Mouse (Mus musculus): Measurements from ENCODE around the gene Dhps.

The Dhps gene

DNA sequence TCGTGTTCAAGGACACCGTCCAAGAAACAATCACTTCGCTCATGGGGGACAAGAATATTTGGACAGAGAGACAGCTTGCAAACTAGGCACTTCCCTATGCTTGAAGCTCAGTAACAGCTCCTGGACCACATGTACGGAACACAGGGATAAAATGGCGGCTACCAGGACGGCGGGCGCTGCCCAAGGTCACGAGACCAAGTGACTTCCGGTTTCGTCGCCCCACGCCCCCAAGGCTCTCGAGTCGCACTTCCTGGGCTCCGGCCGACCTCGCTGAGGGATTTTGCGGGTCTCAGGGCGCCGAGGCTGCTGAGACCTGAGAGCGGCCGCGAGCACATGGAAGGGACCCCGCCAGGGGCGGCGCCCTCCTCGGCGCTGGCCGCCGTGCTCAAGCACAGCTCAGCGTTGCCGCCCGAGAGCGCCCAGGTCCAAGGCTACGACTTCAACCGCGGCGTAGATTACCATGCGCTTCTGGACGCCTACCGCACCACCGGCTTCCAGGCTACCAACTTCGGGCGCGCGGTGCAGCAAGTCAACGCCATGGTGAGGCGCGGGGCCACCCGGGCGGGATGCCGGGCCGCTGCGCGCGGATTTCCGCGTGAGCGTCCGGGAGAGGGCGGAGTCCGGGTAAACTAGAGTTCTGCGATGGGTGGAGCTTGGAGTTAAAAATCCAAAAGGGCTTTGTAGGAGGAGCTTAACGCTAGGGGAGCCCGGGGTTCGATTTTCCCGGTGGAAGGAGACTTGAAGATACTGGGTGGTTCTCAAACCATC lies at the start of gene Dhps:
Gene Dhps, plus strand, starts transcription at position 244 of the 768 bp plus-strand sequence.
- peak; percentile 96 for DNase-seq (ENCODE audit: low read depth, low spot score)

DNA sequence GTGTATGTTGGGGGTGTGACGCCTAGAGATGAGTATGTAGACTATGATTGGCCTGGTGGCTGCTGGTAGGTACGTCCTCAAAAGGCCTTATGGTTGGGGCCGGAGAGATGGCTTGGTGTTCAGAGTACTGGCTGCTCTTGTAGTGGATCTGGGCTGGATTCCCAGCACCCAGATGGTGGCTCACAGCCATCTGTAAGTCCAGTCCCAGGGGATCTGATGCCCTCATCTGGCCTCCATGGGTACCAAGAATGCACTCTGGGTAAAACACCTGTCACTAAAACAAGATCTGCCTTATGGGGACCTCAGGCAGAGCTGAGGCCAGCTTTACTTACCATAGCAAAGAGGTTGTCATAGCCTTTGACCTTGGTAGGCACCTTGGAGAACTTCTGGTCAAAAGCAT lies 47.7 kb upstream of the Dhps start:
- DNase-seq (ENCODE audit: low read depth, low spot score), result no peak

DNA sequence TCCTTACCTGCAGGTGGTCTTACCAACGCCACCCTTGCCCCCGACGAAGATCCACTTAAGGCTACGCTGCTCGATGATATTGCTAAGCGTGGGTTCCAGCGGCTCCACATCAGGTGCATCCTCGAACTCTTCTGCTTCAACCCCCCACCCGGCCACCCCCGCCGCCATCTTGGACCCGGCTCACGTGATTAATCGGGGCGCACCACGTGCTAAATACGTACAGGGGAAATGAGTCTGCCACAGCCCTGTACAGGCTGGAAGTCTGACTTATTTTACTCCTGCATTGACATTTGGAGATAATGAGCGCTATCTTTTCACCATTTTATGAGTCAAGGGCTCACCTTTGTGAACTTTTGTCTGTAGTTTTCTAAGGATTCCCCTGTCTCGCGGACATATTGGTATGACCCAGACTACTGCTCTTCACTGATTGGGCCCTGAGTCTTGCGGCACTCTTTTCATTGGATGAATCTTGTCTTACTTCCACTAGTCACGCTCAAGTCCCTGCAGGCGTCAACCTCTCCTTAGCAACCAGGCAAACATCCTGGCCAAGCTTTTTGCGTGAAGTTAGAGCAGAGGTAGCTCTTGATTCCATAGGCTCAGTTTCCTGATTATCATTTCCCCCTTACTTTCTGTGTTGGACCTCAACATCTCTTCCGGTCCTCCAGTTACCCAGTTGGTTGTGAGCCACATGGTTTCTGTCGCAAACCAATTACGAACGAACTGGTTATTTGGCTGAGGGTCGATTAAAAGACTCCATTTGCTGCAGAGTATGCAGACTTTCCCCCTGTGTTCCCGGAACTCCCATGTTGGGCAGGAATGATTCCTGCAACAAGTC lies 46.2 kb upstream of the Dhps start, which contains the start of gene Asna1:
Gene Asna1, minus strand, starts transcription at position 184 of the 835 bp plus-strand sequence.
- DNase-seq (ENCODE audit: low read depth, low spot score), result peak; percentile 99

DNA sequence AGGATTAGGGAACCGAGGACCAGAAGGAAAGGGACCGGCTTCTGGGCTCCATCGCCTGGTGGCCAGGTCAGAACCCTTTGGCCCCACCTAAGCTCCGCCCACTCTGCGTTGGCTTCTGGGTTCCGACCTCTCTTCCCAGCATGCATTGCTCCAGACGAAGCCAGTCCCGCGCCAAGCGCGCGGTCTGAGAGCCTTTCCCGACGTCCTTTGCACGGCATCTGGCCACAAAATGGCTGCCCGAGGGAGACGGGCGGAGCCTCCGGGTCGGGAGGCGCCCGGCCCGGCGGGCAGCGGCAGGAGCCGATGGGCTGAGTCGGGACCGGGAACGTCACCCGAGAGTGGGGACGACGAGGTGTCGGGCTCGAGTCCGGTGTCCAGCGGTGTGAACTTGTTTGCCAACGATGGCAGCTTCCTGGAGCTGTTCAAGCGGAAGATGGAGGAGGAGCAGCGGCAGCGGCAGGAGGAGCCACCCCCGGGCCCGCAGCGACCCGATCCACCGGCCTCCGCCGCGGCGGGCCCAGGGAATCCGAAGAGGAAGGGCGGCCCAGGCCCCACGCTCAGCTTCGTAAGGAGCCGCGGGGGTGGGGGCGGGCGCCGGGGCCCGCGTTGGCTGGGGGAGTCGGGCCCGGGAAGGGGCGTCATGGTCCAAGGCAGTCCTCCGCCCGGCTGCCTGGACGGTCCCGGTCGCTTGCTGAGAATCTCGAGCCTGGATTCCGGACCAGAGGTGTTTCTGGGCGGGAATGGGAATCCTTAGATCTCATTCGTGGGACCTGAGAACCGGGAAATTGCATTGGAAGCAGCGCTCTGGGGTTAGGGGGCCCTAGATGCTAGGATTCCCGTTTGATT lies 44.7 kb upstream of the Dhps start, which contains the start of gene Trir:
Gene Trir, plus strand, starts transcription at position 154 of the 846 bp plus-strand sequence.
- peak; percentile 99 for DNase-seq (ENCODE audit: low read depth, low spot score)

DNA sequence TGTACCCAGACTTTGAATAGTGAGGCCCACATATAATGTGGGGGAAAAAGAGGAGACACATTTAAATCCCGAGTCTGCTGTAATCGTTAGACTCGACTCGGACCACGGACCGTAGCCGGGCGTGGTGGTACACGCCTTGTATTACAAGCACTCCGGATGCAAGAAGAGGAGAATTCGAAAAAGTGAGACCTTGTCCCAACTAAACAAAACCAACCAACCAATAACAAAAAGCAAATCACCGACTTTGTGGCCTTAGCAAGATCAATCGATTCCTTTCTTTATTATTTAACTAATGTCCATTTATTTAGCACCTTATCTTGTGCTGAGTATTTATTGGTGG lies 44.1 kb upstream of the Dhps start:
- DNase-seq (ENCODE audit: low read depth, low spot score), result peak; percentile 48

DNA sequence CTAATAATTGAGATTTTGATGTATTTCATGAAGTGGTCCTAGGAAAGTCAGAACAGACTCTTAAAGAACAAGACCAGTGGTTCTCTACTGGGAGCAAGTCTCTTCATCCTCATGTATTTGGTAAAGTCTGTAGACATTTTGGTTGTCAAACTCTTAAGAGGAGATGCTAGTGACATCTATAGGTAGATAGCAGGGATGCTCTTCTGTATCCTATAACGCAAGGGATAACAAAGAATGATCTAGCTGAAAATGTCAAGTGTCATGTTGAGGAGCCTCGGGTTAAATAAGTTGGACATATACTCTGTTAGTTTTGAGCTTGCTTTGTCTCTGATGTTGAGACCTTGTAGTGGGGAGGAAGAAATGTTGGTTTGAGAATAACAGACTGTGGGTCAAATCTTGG lies 43.6 kb upstream of the Dhps start:
- peak; percentile 52 for DNase-seq (ENCODE audit: low read depth, low spot score)

DNA sequence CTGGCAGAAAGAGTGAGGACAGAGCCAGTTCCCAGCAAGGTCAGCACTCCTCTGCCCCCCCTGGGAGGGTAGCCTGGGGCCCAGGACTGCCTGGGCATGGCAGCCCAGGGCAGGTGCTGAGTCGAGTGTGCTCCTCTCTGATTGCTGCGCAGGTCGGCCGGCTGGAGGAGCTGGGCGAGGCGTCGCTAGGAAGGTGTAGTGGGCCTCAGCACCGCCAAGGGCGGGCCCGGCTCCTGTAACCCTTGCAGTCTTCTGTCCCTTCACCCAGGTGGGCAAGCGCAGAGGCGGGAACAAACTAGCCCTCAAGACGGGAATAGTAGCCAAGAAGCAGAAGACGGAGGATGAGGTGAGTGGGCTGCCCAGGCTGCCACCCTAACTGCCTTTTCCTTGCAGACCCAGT lies 42.3 kb upstream of the Dhps start:
- no peak for DNase-seq (ENCODE audit: low read depth, low spot score)

DNA sequence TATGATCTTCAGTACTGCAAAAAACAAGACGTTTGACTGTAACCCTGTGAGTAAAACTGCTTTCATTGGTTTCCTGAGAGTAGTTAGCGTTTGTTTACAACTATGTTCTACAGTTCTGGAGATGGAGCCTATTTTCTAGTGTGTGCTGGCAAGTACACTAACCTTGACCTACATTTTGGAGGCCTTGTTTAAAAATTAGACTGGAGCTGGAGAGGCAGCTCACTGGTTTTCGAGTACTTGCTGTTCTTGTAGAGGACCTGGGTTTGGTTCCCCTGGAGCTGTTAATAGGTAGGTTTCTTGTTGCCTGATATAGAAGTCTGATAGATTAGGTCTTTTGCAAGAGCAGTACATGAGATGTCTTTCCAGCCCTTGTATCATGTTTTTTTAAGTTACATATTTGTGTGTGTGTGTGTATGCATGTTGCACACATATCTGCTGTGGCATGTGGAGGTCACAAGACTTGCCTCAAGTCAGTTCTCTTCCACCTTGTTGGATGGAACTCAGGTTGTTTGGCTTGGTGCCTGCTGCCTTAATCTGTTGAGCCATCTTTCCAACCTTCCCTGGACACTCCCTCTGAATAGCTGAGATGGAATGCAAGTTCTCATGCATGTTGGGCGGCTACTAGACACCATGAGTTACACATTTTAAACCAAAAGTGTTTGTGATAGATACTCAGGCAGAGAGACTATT lies 38.8 kb upstream of the Dhps start:
- DNase-seq (ENCODE audit: low read depth, low spot score), result peak; percentile 50

DNA sequence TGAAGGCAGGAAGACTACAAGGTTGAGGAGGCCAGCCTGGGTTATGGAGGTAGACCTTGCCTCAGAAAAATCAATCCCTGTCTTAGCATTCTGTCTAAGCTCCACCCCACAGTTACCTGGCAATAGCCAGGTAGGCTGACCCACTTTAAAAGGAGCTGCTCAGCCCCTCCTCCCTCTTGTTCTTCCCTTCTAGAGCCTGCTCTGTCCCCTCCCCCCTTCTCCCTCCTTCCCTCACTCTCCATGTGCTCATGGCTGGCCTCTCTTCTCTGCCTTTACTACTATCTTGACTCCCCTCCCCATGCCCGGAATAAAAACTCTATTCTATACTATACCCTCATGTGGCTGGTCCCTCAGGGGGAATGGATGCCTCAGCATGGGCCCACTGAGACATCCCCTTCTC lies 37.7 kb upstream of the Dhps start:
- DNase-seq (ENCODE audit: low read depth, low spot score), result no peak

DNA sequence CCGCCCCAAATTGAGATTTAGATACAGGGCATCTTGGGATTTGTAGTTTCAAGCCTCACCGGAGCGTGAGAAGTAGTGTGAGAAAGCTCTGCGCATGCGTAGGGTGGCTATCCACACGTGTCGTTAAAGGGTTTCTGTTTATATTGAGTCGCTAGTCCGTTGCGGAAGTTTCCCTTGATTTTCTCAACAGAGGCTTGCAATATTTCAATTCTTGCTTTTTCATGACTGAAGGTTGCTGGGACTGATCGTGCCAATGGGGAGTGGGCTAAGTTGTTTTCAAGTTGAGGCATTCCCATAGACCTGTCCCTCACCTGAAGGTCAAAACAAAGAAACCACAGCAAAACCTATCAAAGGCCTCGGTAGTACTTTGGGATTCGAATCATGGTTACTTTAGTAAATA lies 36.8 kb upstream of the Dhps start:
- DNase-seq (ENCODE audit: low read depth, low spot score), result no peak

DNA sequence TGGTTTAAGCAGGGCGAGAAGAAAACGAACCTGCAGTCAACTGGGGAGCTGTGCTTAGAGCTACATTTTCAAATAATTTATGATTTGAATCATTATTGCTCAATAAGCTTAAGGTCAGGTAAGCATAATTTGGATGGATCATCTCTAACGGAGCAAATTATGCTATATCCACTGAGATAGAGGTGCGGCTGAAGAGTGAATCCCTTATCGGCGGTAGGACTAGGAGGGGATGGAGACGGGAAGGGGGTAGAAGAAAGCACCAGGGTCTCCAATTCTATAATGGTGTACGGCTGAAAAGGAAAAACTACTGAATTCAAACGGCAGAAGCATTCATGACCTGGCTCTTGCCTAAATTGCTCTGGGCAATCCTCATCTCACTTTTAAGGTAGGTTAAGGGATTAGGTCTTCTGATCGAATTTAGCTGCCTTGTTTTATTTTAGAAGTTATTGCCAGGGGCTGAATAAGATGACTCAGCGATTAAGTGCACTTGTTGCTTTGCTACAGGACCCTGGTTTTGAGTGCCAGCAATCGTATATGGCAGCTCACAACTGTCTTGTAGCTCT lies 36.3 kb upstream of the Dhps start:
- no peak for DNase-seq (ENCODE audit: low read depth, low spot score)

DNA sequence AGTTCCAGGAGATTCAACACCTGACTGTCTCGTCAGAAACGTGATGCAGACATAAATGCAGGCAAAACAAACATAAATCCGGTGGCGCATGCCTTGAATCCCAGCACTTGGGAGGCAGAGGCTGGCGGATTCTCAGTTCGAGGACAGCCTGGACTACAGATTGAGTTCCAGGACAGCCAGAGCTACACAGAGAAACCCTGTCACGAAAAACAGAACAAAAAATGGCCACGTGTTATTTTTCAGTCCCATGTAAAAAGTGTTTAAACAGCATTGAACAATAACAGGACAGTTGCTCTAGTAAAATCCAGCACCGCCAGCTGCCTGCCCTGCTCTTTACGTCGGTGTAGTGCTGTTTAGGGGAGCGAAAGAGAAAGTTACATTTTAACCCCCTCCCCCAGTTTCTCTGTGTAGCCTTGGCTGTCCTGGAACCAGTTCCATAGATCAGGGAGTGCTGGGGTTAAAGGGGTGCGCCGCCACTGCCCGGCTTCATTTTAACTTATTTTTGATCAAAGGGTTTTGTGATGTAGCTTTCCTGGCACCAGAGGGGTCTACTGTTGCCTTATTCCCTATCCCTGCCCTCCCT lies 35.7 kb upstream of the Dhps start:
- peak; percentile 74 for DNase-seq (ENCODE audit: low read depth, low spot score)

DNA sequence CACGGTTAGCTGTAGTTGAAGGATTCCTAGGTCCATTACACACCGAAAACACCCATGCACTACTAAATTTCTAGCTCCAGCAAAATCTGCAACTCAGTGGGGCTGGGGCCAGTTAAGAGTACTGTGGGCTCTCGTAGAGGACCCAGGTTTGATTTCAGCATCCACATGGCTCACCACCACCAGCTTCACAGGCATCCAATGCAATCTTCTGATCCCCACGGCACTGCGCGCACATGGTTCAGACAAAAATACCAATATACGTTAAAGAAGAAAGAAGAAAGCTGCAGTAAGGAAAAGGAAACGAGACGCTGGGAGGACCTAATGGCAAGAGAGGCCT lies 35.2 kb upstream of the Dhps start:
- no peak for DNase-seq (ENCODE audit: low read depth, low spot score)

DNA sequence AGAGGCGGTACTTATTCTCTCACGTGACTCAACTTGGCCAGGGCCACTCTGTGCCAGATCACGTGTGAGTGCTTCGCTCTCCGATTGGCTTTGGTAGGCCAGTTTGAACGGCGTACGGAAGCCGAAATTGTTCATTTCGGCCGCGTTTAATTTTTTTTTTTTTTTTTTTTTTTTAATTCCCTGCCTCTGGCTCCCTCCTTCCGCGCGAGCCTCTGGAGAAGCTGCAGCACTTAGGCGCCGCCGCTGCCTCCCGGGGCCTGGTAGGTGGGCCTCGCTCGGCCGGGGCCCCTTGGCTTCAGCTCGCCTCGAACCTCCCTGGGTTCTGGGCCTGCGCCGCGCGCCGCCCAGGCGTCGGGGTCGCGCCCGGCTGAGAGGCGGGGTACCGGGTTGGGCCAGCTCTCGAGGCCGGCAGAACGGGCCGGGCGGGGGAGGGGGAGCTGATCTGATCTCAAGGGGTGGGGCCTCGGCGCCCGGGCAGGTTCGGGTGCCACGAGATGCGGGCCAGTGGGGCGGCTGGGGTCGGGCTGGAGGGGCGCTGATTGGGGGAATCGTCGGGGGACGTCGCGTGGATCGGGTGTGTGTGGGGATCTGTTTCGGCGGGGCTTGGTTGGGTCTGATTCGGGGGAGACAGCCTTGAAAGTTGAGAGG lies 34.7 kb upstream of the Dhps start, which contains the start of gene Tnpo2:
Gene Tnpo2, plus strand, starts transcription at position 198 of the 648 bp plus-strand sequence.
- DNase-seq (ENCODE audit: low read depth, low spot score), result peak; percentile 100

DNA sequence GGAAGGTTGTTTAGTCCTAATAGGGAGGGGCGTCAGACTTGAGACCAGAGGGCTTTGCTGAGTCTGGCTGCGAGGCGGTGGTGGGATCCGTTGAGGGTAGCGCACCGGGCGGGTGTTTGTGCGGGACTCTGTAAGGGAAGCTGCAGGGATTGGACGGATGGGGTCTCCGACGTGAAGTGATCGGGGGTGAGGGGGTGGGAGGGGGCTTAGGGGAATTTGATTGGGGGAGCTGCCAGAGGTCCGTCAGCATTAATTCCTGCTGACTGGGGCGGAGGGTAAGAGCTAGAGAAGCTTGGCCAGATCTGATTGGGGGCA lies 34.2 kb upstream of the Dhps start:
- no peak for DNase-seq (ENCODE audit: low read depth, low spot score)

DNA sequence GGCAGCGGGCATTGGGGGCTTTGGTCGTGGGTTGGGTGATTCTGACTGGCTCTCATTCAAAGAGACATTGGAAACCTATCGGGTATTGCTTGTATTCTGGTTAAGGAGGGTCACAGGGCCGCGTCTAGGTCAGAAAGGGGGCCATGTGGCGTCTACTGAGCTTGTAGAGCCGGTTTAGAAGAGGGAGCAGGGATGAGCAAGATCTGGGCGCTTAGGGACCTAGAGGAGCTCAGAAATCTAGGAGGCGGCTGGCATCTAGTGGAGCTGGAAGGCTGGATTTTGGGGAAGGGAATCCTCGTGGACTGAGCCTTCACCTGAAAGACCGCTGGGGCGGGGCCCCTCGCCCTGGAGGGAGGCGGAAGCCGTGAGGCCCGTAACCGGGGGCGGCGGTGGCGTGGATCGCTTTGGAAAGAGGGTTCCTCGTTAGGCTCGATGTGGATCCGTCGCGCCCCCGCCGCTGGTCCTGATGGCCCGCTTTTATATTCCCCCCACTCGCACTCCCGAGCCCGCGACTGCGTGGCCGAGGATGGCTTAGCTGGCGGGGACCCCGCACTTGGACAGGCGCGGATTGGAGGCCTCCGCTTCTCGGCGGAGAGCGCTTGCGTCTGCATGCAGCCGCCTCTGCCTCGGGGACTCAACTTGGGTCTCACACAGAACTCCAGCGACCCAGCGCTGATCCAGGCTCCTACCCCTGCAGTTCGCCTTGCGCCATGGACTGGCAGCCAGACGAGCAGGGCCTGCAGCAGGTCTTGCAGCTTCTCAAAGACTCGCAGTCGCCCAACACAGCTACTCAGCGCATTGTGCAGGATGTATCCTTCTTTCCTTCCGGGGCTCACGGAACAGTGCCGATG lies 33.7 kb upstream of the Dhps start:
- peak; percentile 67 for DNase-seq (ENCODE audit: low read depth, low spot score)

DNA sequence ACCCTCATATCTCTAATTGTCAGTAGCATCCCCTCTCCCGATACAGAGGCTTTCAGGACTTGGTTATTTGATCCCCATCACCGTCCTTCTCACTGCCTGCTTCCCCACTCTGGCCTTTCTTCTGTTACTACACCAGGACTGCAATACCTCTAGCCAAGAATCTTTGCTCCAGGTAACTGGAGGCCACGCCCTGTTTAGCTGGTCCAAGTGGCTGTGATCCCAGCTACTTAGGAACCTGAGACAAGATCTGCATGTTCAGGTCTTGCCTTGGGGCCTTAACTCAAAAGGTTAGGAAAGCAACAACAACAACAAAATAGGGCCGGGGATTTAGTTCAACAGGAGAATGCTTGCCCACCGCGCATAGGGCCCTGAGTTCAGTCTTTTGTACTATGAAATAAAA lies 27.9 kb upstream of the Dhps start:
- DNase-seq (ENCODE audit: low read depth, low spot score), result no peak

DNA sequence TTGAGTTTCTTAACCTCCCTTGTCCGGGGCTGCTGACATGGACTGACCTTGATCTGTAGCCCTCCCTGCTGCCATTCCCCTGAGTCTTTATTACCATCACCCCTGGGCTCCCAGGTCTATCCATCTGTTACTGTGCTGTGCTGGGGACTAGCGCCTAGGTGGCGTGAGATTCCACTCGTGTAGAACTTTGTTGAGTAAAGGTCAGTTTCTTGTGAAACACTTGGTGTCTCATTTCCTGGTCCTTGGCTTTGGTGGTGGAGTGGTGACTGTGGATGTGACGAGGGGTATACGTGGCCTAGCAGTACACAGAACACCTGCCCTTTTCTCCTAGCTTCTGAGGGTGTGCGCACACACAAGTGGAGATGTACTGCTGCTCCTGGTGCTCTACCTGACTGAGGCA lies 14.2 kb upstream of the Dhps start:
- DNase-seq (ENCODE audit: low read depth, low spot score), result no peak

DNA sequence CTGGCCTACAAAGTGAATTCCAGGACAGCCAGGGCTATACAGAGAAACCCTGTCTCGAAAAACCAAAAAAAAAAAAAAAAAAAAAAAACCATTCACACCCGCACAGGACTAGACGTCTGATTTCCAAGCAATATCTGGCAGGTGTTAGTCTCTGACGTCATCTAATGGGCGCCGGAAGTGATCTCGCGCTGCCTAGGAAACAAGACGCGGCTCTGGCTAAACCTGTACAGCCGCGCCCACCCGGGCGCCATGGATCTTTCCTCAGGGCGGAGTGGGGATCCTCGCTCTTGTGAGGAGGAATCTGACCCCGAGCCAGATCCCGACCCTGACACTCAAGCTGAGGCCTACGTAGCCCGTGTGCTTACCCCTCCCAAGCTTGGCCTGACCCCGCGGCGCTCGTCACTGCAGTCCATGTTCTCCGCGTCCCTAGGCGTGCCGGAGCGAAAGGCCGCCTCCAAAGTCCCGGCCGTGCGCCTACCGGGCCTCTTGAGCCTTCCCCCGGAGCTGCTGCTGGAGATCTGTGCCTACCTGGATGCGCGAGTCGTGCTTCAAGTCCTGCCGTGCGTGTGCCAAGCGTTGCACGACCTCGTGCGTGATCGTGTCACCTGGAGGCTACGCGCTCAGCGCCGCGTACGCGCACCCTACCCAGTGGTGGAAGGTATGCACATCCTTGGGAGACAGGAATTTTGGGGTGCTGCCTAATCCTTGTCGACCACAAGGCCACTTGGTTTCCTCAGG lies 11.5 kb upstream of the Dhps start, which contains the start of gene Fbxw9:
Gene Fbxw9, plus strand, starts transcription at position 177 of the 738 bp plus-strand sequence.
- DNase-seq (ENCODE audit: low read depth, low spot score), result peak; percentile 97

All from 3T3-L1 (cell line).